Mouse (Mus musculus) urinary bladder, postnatal 14 days (tissue): ENCODE measurements around the gene Rassf1.

ENCODE experiments used
- DNase-seq: peaks from one replicate; pipeline ENCODE4 v3.0.0; 2021; ENCODE audit warnings: low spot score

Rassf1 gene

GRCm38 (mm10) chr9:107551117-107551889, at the start of gene Rassf1:
Rassf1 (plus strand) TSS chr9:107551555.
- DNase-seq, result peak; percentile 73

- no peak for DNase-seq
These were observed 49.1 kb upstream of the Rassf1 start for GRCm38 (mm10) chr9:107502131-107502846.

GRCm38 (mm10) chr9:107504662-107505537, 46.5 kb upstream of the Rassf1 start:
- no peak for DNase-seq

- DNase-seq, result no peak
These were observed 43.1 kb upstream of the Rassf1 start for GRCm38 (mm10) chr9:107508266-107508665.

GRCm38 (mm10) chr9:107510384-107511100, 40.8 kb upstream of the Rassf1 start:
- DNase-seq, result no peak

GRCm38 (mm10) chr9:107511436-107511835, 39.9 kb upstream of the Rassf1 start:
- DNase-seq, result no peak

GRCm38 (mm10) chr9:107512326-107512725, 39.0 kb upstream of the Rassf1 start:
- DNase-seq, result no peak

- peak; percentile 82 for DNase-seq
These were observed 36.9 kb upstream of the Rassf1 start for GRCm38 (mm10) chr9:107514303-107514955.

GRCm38 (mm10) chr9:107520331-107520730, 31.0 kb upstream of the Rassf1 start:
- DNase-seq, result no peak

GRCm38 (mm10) chr9:107521190-107521589, 30.2 kb upstream of the Rassf1 start:
- no peak for DNase-seq

GRCm38 (mm10) chr9:107521711-107522399, 29.5 kb upstream of the Rassf1 start:
- no peak for DNase-seq

- no peak for DNase-seq
These were observed 29.0 kb upstream of the Rassf1 start for GRCm38 (mm10) chr9:107522400-107522711.

GRCm38 (mm10) chr9:107526198-107527026, 24.9 kb upstream of the Rassf1 start:
- DNase-seq, result peak; percentile 86

GRCm38 (mm10) chr9:107533791-107534407, 17.5 kb upstream of the Rassf1 start, which contains the start of gene Tmem115:
Tmem115 (plus strand) TSS chr9:107533945.
- peak; percentile 93 for DNase-seq

GRCm38 (mm10) chr9:107534408-107535202, 16.8 kb upstream of the Rassf1 start:
- no peak for DNase-seq

- no peak for DNase-seq
These were observed 13.1 kb upstream of the Rassf1 start for GRCm38 (mm10) chr9:107538231-107538630.

- DNase-seq, result no peak
These were observed 12.6 kb upstream of the Rassf1 start for GRCm38 (mm10) chr9:107538711-107539110.

GRCm38 (mm10) chr9:107539940-107540339, 11.4 kb upstream of the Rassf1 start:
- no peak for DNase-seq
